Mouse (Mus musculus): ENCODE measurements around the gene Zfp324.

Zfp324 gene

DNA sequence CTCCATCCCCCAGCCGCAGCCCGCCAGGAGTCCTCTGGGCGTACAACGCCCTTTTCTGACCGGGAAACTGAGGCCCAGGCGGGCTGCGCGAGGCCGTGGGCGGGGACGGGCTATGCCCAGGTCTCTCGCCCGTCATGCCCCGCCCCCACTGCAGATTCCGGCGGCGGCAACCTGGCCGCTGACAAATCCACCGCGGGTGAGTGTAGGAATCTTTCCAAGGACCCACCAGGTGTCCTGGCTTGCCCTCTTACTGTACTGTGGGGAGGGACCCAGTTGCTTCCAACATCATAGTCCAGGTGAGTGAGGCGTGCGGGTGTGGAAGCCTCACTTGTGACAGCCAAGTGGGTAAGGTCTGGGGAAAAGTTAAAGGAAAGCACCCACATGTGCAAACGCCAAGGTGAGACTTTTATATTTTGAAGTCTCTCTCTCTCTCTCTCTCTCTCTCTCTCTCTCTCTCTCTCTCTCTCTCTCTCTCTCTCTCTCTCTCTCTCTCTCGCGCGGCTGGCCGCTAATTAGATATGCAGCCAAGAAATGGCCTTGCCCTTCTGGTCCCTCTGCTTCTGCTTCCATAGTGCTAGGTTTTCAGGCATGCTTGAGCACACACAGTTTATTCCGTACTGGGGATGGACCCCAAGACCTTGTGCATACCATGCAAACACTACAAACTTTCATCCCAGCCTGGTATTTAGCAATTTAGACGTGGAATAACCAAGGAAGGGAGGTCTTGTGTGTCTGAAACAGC is 637 bp downstream of the Zfp324 start:
- peak; percentile 48 to 51 for DNase-seq (ENCODE audit: low spot score in 2 of 2)

DNA sequence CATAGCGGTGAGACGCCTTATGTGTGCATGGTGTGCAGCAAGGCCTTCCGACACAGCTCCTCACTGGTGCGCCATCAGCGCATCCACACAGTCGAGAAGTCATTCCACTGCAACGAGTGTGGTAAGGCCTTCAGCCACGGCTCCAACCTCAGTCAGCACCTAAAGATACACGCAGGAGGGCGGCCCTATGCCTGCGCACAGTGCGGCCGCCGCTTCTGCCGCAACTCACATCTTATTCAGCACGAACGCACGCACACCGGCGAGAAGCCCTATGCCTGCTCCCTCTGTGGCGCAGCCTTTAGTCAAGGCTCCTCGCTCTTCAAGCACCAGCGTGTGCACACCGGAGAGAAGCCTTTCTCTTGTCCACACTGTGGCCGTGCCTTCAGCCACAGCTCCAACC is 5.3 kb downstream of the Zfp324 start:
- no peak for DNase-seq (ENCODE audit: low spot score in 2 of 2)

DNA sequence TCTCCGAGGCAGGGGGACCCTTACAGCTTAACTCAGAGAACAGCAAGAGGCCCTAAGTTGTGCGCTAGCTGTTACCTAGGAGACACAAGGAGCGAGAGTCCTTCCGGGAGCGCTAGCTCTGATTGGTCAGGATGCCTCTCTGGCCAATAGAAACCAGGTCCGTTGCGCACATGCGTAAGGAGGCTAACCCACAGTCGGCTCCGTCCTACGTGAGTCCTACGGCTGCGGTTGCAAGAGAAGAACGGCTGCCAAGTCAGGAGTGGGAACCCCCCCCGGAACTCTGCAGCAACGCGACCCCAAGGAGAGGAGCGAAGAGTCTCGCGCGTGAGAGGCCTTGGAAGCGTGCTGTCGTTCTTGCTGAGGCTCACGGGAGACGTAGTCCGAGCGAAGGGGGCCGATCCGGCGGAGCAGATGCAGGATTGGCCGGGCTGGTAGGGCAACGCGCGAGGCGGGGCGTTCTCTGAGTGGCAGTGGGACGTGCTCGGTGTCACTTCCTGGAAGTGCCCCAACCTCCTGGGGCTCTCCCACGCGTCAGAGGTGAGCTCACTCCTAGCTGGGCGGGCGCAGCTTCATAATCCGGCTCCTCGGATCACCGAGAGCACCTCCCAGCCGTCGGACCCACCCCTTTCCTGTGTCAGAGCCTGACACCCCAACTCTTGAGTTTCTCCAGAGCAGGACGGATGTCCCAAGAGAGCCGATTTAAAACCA is 12.2 kb downstream of the Zfp324 start, which contains the start of gene Zfp446:
TSS of gene Zfp446 (plus strand) at position 167 of the 708 bp plus-strand sequence.
- DNase-seq (ENCODE audit: low spot score in 2 of 2), result peak; percentile 99

DNA sequence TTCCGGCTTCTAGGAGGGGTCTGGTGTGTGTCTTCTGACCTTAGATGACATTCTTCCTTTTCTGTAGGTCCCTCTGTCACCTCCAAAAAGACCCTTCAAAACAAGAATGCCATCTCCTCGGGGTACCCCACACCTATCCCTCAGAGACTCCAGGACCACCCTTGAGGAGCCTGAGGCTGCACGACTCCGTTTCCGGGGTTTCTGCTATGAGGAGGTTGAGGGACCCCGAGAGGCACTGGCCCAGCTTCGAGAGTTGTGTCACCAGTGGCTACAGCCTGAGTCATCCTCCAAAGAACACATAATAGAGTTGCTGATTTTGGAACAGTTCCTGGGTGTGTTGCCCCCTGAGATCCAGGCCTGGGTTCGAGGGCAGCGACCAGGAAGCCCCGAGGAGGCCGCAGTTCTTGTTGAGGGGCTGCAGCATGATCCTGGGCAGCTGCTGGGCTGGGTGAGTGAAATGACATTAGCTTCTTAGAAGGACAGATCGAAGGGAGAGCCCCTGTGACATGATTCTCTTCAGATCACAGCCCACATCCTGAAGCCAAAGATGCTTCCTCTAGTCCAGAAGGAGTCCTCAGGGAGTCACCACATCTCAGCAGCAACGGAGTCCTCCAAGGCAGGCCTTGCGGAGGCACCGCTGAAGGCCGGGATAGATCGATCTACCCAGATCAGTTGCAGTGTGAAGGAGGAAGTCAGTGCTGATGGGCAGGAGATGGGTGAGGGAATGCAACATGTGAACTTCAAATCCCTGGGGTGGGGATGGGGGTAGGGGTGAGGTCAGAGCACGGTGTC is 13.5 kb downstream of the Zfp324 start:
- no peak for DNase-seq (ENCODE audit: low spot score in 2 of 2)

DNA sequence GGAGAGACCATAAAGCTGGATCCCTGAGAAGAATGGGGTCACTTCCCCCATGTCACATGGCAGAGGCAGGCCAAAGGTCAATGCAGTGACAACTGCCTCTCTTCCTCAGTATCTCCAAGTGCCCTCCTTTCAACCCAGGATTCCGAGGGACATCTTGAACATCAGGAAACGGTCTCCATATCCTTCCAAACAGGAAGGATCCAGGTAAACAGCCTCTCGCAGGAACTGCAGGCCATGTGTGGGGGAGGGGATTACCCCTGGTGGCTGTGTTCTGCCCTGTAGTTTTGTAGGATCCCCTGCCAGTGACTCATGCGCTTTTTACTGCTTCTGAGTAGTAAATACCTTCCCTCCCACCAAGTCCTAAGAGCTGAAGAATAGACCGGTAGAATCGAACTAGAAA is 14.1 kb downstream of the Zfp324 start:
- no peak for DNase-seq (ENCODE audit: low spot score in 2 of 2)

DNA sequence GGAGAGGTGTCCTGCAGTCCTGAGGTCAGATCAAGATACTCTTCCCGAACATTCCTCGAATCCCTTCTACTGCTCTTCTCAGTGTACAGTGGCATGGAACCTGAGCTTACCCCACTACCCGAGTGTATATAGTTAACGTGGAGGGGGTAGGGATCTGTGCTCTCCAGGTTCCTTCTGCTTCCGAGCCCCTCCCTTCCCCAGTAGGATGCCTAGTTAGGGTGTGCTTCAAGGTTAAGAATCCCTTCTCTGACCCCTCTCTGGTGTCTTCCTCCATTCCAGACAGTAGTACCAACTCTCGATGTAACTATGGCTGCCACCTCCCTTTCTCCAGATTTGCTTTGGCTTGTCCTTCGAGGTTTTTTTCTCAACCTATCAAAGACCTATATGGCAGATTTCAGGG is 14.7 kb downstream of the Zfp324 start:
- no peak for DNase-seq (ENCODE audit: low spot score in 2 of 2)

DNA sequence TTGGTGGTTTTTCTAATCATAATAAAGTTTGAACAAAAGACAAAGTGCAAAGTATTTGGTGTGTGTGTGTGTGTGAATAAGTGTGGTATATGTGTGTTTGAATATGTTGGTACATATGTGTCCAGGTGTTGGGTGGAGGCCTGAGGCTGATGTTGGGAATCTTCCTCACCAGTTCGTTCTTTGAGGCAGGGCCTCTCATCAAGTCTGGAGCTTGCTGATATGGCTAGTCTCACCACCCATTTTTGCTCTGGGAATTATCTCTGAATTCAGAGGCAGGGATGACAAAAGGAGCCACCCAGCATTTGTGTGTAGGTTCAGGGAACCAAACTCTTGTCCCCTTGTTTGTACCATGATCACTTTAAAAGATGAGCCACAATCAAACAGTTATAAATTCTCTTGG is 20.1 kb downstream of the Zfp324 start:
- DNase-seq (ENCODE audit: low spot score in 2 of 2), result no peak

DNA sequence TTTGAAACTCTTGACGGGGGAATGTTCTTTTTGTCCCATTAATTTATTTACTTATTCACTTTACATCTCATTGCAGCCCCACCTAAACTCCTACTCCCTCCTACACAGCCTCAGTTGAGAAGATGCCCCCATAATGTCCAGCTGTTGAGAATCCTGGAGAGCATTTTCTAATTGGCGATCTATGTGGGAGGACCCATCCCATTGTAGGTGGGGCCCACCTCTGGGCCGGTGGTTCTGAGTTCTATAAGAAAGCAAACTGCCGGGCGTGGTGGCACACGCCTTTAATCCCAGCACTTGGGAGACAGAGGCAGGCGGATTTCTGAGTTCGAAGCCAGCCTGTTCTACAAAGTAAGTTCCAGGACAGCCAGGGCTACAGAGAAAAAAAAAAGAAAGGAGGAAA is 21.3 kb downstream of the Zfp324 start:
- no peak for DNase-seq (ENCODE audit: low spot score in 2 of 2)

DNA sequence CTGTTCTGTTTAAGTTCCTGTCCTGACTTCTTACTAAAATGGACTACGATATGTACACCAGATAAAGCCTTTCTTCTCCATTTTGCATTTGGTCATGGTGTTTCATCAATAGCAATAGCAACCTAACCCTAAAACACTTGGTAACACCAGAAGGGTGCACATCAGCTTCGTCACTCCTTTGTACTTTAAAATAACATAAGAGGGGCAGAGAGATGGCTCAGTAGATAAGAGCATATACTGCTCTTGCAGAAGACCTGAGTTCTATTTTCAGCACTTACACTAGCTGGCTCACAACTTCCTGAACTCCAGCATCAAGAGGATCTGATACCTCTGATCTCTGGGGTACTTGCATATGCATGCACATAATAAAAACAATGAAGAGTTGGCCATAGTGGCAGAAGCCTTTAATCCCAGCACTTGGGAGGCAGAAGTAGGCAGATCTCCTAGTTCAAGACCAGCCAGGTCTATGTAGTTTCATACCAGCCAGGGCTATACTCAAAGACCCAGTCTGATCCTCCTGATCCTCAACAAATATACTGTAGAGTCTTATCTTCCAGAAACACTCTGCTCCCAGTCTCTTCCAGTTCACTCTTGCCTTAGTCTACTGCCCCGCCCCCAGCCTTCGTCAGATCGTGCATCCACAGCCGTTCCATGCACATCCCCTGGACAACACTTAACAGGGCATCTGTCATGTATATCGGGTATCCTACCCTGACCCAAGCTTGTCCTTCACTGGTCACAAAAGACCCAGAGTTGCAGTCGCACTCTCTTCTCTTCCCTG is 22.0 kb downstream of the Zfp324 start:
- no peak for DNase-seq (ENCODE audit: low spot score in 2 of 2)

DNA sequence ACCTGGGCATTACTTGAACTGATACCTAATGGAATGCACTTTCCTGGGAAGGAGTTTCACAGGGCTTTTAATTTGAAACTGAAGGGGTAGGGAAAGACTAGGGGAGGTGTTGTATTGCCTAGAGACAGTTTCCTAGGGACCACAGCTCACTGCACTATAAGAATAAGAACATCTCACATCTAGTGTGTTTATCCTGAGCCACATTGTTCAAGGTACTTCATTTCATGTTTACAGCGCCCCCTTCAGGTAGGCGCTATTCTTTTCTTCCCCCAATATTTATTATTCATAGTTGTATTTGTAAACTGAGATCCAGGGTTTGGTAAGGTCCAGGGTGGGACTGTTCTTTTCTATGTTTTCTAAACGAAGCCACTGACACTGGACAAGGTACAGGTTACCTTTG is 26.6 kb downstream of the Zfp324 start:
- DNase-seq (ENCODE audit: low spot score in 2 of 2), result no peak

DNA sequence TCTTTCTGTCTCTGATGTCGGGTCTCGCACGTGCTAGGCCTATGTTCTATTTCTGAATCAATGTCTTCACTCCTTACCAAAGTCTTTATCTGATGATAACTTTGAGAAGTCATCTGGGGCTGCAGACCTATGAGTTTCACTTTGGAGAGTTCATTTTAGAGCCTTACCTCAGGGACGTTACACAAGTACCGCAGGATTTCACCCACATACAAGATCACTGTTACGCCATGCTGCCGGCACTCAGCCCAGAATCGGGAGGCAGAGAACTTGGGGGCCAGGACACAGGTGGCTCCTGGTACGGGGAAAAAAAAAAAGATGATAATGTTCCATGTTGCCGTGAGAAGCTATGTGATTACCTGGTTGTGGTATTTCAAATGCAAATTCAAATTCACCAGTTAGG is 27.5 kb downstream of the Zfp324 start:
- no peak for DNase-seq (ENCODE audit: low spot score in 2 of 2)

DNA sequence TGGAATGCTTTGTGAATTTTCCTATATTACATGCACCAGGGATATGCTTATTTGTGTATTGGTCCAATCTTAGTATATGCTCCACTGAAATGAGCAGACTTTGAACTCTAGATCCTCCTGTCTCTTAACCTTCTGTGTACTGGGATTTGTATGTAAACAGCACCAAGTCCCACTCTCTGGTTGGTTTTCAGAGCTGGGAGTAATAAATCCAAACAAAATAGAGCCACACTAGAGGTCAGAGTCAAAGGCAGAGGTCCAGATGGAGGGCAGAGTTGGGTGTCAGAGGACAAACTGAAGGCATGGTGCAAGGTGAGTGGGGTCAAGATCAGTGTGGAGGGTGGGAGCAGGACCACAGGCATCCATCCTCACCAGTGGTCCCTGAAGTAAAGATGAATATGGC is 30.2 kb downstream of the Zfp324 start:
- DNase-seq (ENCODE audit: low spot score in 2 of 2), result no peak

DNA sequence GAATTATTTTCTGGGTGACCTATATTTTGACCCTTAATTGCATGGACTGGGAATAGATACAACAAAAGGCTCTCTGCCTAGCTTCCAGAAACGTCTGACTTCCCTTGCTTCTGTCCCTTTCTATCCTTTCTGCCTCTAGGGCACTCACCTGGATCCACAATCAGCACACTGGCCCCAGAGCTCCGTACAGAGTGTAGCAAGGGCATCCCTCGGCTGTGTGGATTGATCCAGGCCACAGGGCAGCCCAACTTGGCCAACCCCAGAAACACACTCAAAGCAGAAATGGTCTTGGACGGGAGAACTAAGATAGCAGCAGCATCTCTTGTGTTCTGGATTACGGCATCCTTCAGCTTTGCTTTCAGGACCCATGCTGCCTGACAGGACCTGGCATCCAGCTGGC is 31.6 kb downstream of the Zfp324 start:
- DNase-seq (ENCODE audit: low spot score in 2 of 2), result no peak

DNA sequence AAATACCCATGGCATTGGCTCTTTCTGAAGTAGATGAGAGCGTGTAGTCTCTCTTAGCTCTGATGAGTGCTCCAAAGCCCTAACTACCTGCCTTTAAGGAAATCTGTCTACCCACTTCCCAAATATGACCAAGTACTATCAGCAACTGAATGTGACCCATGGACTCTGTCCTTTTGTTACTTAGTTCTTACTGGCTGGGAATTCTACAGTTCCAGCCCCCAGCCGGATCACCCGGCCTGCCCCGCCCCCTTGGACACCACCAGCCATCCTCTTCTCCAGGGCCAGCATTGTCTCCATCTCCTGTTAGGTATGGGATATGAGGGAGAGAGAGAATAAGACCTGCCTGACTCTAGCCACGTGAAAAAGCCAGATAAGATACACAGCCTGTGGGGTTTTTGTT is 32.4 kb downstream of the Zfp324 start, which contains the start of gene Slc27a5:
TSS of gene Slc27a5 (minus strand) at position 140 of the 400 bp plus-strand sequence.
- no peak for DNase-seq (ENCODE audit: low spot score in 2 of 2)

DNA sequence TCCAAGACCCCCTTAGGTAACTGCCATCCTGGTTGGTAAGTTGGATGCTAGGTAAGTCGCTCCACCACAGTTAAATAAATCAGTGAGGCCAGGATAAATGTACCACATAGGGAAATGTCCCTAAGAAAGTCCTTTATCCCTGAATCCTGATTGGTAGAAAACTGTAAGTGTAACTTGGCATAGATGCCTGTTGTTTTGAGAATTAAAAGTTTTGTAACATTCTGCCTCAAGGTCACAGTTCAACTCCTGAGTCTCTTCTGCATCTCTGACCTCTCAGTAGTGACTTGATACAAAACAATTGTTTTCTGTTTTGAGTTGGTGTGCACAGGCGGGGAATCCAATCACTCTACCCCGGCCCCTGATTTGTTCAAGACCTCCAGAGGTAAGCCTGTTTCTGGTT is 33.2 kb downstream of the Zfp324 start, which contains the start of gene Trim28:
TSS of gene Trim28 (plus strand) at position 264 of the 400 bp plus-strand sequence.
- DNase-seq (ENCODE audit: low spot score in 2 of 2), result no peak

DNA sequence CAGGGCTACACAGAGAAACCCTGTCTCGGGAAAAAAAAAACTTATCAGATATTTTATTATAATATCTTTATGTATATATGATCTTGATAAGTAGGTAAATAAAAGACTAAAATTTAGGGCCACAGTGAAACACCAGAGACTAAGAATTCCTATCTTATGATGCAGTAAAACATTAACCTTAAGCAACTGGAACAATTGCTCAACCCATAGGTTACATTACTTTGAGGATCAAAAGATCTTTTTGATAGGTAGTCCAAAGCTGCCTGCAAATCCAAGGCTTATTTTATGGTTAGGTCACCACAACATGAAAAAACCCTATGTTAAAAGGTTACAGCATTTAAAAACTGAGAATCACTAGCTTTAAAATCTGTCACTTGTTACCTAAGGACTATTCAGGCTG is 35.9 kb downstream of the Zfp324 start:
- no peak for DNase-seq (ENCODE audit: low spot score in 2 of 2)

DNA sequence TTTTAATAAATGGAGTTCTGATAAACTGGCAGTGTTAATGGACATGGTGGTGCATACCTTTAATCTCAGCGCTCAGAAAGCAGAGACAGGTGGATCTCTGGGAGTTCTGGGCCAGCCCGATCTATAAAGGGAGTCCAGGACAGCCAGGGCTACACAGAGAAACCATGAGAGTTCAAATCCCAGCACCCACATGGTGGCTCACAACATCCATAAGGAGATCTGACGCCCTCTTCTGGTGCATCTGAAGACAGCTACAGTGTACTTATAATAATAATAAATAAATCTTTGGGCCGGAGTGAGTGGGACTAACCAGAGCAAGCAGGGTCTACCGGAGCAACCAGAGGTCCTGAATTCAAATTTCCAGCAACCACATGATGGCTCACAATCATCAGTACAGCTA is 37.7 kb downstream of the Zfp324 start:
- no peak for DNase-seq (ENCODE audit: low spot score in 2 of 2)

DNA sequence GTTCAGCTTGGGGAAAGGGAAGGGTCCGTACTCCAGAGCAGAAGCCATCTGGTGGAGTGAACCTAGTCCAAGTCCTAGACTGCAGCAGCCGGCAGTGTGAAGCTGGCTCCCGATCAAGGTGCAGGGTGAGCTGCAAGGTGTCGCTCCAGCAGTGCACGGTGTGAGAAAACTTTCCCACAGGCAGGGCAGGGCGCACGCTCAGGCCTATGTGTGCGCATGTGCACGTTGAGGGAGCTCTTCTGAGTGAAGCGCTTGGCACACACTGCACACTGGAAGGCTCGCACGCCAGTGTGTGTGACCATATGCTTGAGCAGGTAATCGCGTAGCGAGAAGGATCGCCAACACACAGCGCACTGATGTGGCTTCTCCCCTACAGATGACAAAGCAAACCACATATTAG is 40.4 kb downstream of the Zfp324 start:
- no peak for DNase-seq (ENCODE audit: low spot score in 2 of 2)

DNA sequence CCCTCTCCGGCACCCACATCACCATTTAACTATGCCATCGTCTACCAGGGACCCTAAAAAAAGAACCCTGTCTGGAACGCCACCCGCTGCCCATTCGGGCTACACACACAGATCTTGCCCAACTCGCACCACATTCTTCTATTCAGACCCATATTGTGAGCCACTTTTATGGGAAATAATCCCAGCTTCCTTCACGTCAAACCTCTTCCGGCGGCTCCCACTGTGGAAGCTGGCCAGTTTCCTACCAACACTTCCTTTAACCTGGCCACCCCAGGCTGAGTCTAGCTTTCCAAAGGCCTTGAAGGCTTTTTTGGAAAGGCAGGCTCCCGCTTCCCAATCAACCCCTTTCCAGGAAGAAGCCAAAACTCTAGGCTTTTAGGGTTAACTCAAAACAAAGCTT is 40.9 kb downstream of the Zfp324 start:
- no peak for DNase-seq (ENCODE audit: low spot score in 2 of 2)

DNA sequence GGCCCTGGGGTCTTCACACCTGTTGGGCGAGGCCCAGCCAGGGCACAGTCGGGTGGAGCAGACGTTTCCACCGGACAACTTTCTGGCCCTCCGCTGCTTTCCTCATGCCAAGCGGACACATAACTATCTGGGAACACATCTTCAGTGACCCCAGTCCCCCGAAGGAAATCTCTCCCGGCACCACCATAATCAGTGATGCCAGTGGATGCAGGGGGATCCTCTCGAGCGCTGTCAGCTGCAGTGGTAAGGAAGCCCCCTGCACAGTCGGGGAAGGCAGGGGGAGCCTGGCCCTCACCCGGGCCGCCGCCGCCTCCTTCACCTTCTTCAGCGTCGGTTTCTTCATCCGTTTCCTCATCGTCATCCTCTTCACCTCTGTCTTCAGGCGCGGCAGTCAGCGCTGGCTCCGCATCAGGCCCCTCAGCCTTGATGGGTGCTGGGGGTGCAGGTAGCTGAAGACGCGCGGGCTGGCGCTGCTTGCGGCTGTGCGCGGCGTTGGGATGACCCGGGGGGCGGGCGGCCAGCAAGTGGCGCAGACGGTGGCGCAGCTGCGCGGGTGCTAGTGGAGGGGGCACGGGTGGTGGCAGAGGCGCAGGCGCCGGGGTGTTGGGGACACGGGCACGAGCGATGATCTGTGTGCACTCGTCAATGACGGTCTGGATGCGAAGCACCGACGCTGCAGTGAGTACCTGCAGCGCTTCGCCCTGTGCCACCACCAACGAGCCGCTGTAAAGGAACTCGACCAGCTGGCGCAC is 41.9 kb downstream of the Zfp324 start:
- DNase-seq (ENCODE audit: low spot score in 2 of 2), result no peak
